Mouse (Mus musculus) cortical plate, adult 2 months (tissue): Measurements from ENCODE around the gene Ahnak.

Source experiments
- CTCF ChIP-seq: fragments of 200-500 bp; IDR thresholded peaks from 2 replicates; pipeline ENCODE4 v1.5.1; 2011; ENCODE audit warnings: mild to moderate bottlenecking, control low read depth, low read length; ENCODE audit not compliant: insufficient read depth; ENCODE audit errors: extremely low read depth
- POLR2A ChIP-seq: fragments of 200-500 bp; IDR thresholded peaks from 2 replicates; pipeline ENCODE4 v1.6.1; 2011; ENCODE audit warnings: mild to moderate bottlenecking, low read length, control low read depth; ENCODE audit not compliant: insufficient read depth; ENCODE audit errors: extremely low read depth

DNA sequence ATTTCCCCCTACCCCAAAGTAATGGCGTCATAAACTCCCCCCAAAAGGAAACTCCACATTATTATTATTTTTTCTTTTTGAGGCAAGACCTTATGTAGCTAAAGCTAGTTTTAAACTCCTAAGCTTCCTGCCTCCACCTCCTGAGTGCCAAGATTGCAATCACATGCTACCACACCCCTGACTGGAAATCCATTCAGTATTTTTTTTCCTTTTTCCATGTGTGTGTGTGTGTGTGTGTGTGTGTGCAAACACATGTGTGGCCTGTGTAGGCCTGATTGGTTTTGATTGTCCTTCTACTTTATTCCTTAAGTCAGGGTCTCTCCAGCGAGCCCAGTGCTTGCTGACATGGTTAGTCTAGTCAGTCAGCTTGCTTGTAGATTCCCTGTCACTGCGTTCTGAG, 45.4 kb downstream of the Ahnak start:
- no peak for TF ChIP-seq CTCF
- TF ChIP-seq POLR2A: no peak
